Mouse (Mus musculus) hindbrain, embryonic 15.5 days (tissue): ENCODE measurements at regions not wholly inside any gene's neighbourhood (a gene's known extent, or its start where the extent isn't known, plus 50 kb on each side); places are given as distances from the start of the nearest gene placed in this dataset.
"Not testable (repeated sequence)": the region's sequence is repeated elsewhere in the genome, so short reads cannot be mapped to it uniquely, and the experiment has no call there.

Experiments used
- ATAC-seq: fragments of 200-750 bp; cut with Nextera tagmentation; 2 replicates; pipeline ENCODE4 v1.8.0; 2017; ENCODE audit warnings: low read depth, moderate number of reproducible peaks, moderate TSS enrichment; ENCODE audit not compliant: low FRiP score
- H3K27ac ChIP-seq: fragments of 300-500 bp; sonication (generic); replicated peaks from 2 replicates; pipeline ENCODE4 v1.5.1; 2015; ENCODE audit warnings: mild to moderate bottlenecking, inconsistent platforms
- H3K27me3 ChIP-seq: fragments of 300-500 bp; sonication (generic); 2 replicates; pipeline ENCODE4 v1.6.1; 2015; ENCODE audit warnings: control low read depth, inconsistent platforms
- H3K36me3 ChIP-seq: fragments of 300-500 bp; sonication (generic); 2 replicates; pipeline ENCODE4 v1.6.1; 2015; ENCODE audit warnings: control low read depth, inconsistent platforms
- H3K4me1 ChIP-seq: fragments of 300-500 bp; sonication (generic); replicated peaks from 2 replicates; pipeline ENCODE4 v1.6.1; 2015; ENCODE audit warnings: control low read depth, inconsistent platforms
- H3K4me2 ChIP-seq: fragments of 300-500 bp; sonication (generic); 2 replicates; pipeline ENCODE4 v1.6.1; 2015; ENCODE audit warnings: moderate library complexity, mild to moderate bottlenecking, inconsistent platforms
- H3K4me3 ChIP-seq: fragments of 300-500 bp; sonication (generic); 2 replicates; pipeline ENCODE4 v1.5.1; 2015; ENCODE audit warnings: mild to moderate bottlenecking, inconsistent platforms
- H3K9ac ChIP-seq: fragments of 300-500 bp; sonication (generic); 2 replicates; pipeline ENCODE4 v1.6.1; 2015; ENCODE audit warnings: inconsistent platforms
- H3K9me3 ChIP-seq: fragments of 300-500 bp; sonication (generic); 2 replicates; pipeline ENCODE4 v1.6.1; 2016; ENCODE audit warnings: control low read depth, inconsistent platforms
- WGBS: fragments of 180-500 bp; shearing (Covaris S2); methylation state at CpG from one replicate; pipeline ENCODE4 v1.1.7; 2015; 5-methylcytosine and 5-hydroxymethylcytosine counted together

DNA sequence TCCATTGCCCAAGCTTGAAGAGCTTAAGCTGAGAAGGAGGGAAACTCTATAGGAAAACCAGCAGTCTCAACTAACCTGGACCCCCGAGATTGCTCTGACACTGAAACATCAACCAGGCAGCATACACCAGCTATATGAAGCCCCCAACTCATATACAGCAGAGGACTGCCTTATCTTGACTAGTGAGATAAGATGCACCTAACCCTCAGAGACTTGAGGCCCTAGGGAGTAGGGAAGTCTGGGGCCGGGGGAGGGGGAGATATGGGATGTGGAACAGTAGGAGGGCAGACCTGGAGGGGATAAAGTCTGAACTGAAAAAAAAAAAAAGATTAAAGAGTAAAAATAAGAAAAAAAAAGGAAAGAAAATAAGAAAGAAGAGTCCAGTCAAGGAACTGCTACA, 540.5 kb upstream of the Pkdcc start:
- H3K9me3 ChIP-seq, result no peaks in the 10 kb centered on the region
- no peak for ATAC-seq

DNA sequence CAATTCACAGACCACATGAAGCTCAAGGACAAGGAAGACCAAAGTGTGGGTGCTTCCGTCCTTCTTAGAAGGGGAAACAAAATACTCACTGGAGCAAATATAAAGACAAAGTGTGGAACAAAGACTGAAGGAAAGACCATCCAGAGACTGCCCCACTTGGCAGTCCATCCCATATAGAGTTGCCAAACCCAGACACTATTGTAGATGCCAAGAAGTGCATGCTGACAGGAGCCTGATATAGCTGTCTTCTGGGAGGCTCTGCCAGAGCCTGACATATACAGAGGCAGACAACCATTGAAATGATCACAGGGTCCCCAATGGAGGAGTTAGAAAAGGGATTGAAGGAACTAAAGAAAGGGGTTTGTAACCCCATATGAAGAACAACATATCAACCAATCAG, 548.5 kb upstream of the Pkdcc start:
- H3K36me3 ChIP-seq, ATAC-seq, H3K4me3 ChIP-seq, H3K9me3 ChIP-seq, H3K27me3 ChIP-seq, H3K9ac ChIP-seq, H3K4me1 ChIP-seq, H3K27ac ChIP-seq, H3K4me2 ChIP-seq: not testable (repeated sequence)
- 69% methylated on average over 1 of the region's 1 CpGs for WGBS

More for the DNA sequence above, 540.5 kb upstream of the Pkdcc start:
- Histone ChIP-seq H3K36me3 (no peaks in the 10 kb centered on the region), H3K9ac (no peak overlapping the region), H3K4me2 (no peak overlapping the region), H3K4me1 (no peaks in the 10 kb centered on the region), H3K27me3 (no peaks in the 10 kb centered on the region), H3K4me3 (no peak overlapping the region), H3K27ac (no peak overlapping the region)
- 93% methylated on average over 2 of the region's 2 CpGs for WGBS

DNA sequence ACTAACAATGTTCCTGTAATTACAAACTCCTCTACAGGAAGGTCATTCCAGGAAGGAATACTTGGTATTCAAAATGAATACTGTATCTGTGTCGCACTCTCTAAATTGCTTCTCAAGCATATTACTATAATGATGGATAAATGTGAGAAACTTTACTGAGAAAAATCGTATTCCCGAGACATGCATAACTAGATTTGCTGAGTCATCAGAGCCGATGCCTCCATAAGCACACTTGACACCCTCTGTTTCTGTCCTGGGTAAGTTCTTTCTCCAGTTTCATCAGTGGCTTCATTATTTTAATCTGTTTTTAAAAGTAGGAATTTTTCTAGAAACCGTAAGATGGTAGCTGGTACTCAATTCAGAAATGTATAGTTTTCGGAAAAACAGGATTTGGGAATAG, 550.7 kb upstream of the Pkdcc start:
- Histone ChIP-seq H3K27ac (no peak overlapping the region), H3K4me3 (no peak overlapping the region), H3K4me1 (no peaks in the 10 kb centered on the region), H3K27me3 (no peaks in the 10 kb centered on the region), H3K9ac (no peak overlapping the region), H3K36me3 (no peaks in the 10 kb centered on the region), H3K4me2 (no peak overlapping the region), H3K9me3 (no peaks in the 10 kb centered on the region)
- 90% methylated on average over 6 of the region's 6 CpGs for WGBS
- ATAC-seq, result no peak

DNA sequence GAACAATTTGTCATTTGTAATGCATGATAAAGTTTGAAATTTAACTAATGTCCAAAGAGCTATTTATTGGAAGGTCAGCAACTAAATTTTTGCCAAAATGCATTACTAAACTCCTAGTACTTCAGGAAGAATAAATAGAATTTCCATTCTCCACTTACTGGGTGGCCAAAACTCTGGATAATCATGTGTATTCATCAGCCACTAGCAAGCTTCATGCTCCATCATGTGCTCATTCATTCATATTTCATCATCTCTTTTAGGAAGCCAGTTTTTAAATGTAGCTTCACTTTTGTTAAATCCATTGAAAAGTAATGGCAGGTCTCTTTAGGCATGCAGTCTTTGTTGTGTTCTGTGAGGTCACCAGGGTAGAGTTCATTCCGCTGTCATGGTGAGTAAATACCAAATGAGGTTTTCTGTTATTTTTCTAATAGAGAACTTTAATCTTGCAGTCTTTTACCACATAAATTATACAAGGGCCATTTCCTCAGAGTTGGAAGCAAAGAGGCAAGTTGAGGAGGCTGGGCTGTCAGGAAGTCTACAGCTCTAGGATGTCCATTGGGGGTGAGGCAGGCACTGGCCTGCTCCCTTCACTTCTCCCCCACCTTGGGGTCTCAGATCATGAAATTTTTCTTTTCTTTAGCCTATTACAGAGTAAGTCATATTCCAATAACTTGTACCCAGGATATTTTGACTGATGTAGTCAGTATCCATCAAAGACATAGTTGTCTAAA, 578.5 kb upstream of the Pkdcc start:
- ATAC-seq, result no peak
- H3K4me2 ChIP-seq, result no peak overlapping the region
- no peaks in the 10 kb centered on the region for H3K27me3 ChIP-seq
- H3K27ac ChIP-seq, result no peak overlapping the region
- H3K4me3 ChIP-seq, result no peak overlapping the region
- WGBS, result 94% methylated on average over 1 of the region's 1 CpGs
- H3K4me1 ChIP-seq, result no peaks in the 10 kb centered on the region
- H3K36me3 ChIP-seq, result no peaks in the 10 kb centered on the region
- no peak overlapping the region for H3K9ac ChIP-seq
- H3K9me3 ChIP-seq, result no peaks in the 10 kb centered on the region

DNA sequence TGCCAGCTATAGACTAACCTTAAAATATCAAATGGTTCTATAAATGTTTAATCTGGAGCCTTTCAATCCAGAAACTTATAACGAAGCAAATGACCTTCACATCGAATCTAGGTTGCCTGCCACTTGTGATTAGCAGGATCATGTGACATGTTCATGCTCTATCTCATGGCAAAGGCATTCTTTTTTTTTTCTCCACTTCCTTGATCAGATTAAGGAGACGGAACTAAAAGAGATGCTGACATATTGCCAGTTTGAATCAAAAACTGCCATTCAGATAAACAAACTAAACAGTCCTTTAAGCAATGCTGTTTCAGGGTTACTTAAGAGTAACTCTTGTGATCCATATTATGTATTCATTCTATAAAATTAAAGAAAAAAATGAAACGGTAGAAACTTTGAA, 579.2 kb upstream of the Pkdcc start:
- Histone ChIP-seq H3K27ac (no peak overlapping the region), H3K4me2 (no peak overlapping the region), H3K36me3 (no peaks in the 10 kb centered on the region), H3K4me1 (no peaks in the 10 kb centered on the region), H3K9me3 (no peaks in the 10 kb centered on the region), H3K27me3 (no peaks in the 10 kb centered on the region), H3K9ac (no peak overlapping the region), H3K4me3 (no peak overlapping the region)
- ATAC-seq, result no peak
- WGBS, result 78% methylated on average over 4 of the region's 4 CpGs

DNA sequence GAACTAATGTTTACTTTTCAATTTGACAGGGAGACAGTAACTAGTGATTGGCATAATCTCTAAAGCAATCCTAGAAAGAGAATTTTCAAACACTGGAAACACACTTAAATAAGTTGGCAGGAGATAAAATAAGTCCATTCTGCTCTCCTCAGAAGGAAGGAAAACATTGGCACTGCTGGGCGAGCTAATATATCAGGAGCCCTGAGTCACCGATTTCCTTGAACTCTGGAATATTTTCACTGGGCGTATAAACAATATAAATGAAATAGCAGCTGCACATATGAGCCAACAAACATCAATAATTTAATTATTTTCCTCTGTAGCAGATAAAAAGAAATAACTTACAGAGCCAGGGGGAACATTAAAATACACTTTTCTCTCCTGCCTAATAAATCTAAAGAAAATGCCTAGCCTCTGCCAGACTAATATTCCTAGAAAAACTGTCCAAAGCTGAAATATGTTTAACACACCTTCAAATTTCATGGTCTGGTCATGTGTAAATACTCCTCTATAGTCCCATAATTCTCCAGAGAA, 608.4 kb upstream of the Pkdcc start:
- H3K4me2 ChIP-seq, result no peak overlapping the region
- no peaks in the 10 kb centered on the region for H3K9me3 ChIP-seq
- H3K4me3 ChIP-seq, result no peak overlapping the region
- no peak for ATAC-seq
- H3K36me3 ChIP-seq, result no peaks in the 10 kb centered on the region
- H3K4me1 ChIP-seq, result no peaks in the 10 kb centered on the region
- H3K9ac ChIP-seq, result no peak overlapping the region
- WGBS, result 71% methylated on average over 3 of the region's 3 CpGs
- H3K27ac ChIP-seq, result no peak overlapping the region
- H3K27me3 ChIP-seq, result no peaks in the 10 kb centered on the region

DNA sequence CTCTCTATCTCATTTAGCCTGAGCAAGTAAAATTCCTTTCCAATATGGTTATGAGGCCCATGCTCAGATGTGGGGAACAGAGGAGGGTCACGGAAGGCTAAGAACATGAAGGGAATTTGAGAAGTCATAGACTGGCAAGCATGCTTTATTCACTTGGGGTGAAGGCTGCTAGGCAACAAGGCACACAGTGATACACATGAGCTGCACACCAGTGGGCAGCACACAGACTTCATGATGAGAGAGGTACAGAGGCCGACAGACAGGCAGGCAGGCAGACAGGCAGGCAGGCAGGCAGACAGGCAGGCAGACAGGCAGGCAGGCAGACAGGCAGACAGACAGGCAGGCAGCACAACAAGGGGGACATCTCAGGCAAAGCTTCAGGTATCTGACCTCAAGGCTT, 631.3 kb upstream of the Pkdcc start:
- Histone ChIP-seq H3K9ac (no peak overlapping the region), H3K27me3 (no peaks in the 10 kb centered on the region), H3K4me3 (no peak overlapping the region), H3K4me2 (no peak overlapping the region), H3K27ac (no peak overlapping the region), H3K36me3 (no peaks in the 10 kb centered on the region), H3K4me1 (no peaks in the 10 kb centered on the region), H3K9me3 (no peaks in the 10 kb centered on the region)
- WGBS, result 34% methylated on average over 2 of the region's 2 CpGs
- no peak for ATAC-seq

DNA sequence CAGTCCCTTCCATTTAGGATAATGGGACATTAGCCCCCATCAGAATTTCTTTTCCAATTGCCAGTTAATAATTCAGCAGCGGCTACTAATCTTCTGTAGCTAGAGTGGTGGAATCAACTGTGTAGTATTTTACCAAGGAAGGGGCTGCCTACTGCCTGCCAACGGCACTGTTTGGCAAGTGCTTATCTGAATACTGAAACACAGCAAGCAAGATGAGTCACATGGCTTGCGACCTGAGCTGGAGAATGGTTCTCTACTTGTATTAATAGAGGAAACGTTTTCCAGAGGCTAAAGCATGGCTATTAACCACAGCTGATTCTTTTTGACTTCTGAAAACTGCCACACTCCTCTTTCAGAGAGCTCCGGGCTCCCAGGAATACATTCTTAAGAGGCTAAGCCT, 681.6 kb upstream of the Pkdcc start:
- no peak for ATAC-seq
- no peak overlapping the region for H3K9ac ChIP-seq
- H3K27ac ChIP-seq, result no peak overlapping the region
- no peaks in the 10 kb centered on the region for H3K27me3 ChIP-seq
- no peak overlapping the region for H3K4me3 ChIP-seq
- 84% methylated on average over 5 of the region's 5 CpGs for WGBS
- no peaks in the 10 kb centered on the region for H3K4me1 ChIP-seq
- no peak overlapping the region for H3K4me2 ChIP-seq
- H3K9me3 ChIP-seq, result no peaks in the 10 kb centered on the region
- no peaks in the 10 kb centered on the region for H3K36me3 ChIP-seq

DNA sequence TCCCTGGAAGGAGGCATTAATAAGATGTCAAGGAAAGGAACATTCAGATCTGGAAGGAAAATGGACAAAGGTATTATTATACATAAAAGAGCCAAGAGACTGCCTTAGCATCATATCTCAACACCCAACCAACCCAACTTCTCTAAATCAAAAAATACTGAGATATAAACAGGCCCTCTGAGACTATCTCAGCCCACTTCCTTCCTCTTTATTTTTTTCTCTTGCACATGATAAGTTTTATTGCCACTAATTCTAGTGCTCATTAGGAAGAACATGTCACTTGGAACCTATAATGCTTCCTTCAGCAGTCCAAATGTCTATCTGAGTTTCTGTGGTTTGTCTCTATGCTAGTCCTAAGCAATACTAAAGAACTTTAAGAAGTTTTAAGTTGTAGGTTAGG, 697.0 kb upstream of the Pkdcc start:
- Histone ChIP-seq H3K4me3 (no peak overlapping the region), H3K9ac (no peak overlapping the region), H3K9me3 (no peaks in the 10 kb centered on the region), H3K4me2 (no peak overlapping the region), H3K4me1 (no peaks in the 10 kb centered on the region), H3K36me3 (no peaks in the 10 kb centered on the region), H3K27me3 (no peaks in the 10 kb centered on the region), H3K27ac (no peak overlapping the region)
- ATAC-seq, result no peak

DNA sequence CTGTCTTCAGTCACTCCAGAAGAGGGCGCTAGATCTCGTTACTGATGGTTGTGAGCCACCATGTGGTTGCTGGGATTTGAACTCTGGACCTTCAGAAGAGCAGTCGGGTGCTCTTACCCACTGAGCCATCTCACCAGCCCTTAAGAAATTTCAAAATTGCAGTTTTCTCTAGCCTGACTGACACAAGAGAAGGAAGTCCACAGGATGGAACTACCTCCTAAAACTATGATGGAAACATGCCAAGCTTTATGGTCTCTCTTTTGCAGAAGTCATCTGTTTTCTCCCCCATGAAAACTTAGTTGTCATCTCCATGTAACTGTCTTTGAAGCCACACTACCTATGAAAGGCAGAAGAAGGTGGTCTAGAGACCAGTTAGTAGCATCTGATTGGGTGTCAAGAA, 698.2 kb upstream of the Pkdcc start:
- Histone ChIP-seq H3K4me1 (no peaks in the 10 kb centered on the region), H3K9me3 (no peaks in the 10 kb centered on the region), H3K4me3 (no peak overlapping the region), H3K27ac (no peak overlapping the region), H3K9ac (no peak overlapping the region), H3K4me2 (no peak overlapping the region), H3K27me3 (no peaks in the 10 kb centered on the region), H3K36me3 (no peaks in the 10 kb centered on the region)
- ATAC-seq, result no peak
- 74% methylated on average over 3 of the region's 3 CpGs for WGBS

DNA sequence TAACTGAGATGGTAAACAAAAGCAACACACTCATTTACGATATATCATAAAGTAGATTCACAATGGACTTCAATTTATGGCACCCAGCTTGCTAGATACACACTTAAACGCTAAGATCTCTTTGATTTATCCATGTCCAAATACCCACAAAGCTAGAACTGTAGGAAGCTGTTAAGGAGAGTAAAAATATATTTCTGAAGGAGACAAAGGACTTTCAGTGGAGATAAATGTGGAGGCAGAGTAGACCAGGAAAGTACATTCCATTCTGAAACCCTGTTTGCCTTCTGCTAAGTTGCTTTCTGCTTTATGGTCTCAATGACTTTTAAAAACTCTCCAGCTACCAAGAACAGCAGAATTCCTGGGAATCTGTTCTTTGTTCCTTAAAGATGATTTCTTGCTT, 701.3 kb upstream of the Pkdcc start:
- Histone ChIP-seq H3K4me3 (no peak overlapping the region), H3K36me3 (no peaks in the 10 kb centered on the region), H3K27ac (no peak overlapping the region), H3K4me1 (no peaks in the 10 kb centered on the region), H3K27me3 (no peaks in the 10 kb centered on the region), H3K9me3 (no peaks in the 10 kb centered on the region), H3K9ac (no peak overlapping the region), H3K4me2 (no peak overlapping the region)
- no peak for ATAC-seq
- WGBS, result 77% methylated on average over 2 of the region's 2 CpGs

DNA sequence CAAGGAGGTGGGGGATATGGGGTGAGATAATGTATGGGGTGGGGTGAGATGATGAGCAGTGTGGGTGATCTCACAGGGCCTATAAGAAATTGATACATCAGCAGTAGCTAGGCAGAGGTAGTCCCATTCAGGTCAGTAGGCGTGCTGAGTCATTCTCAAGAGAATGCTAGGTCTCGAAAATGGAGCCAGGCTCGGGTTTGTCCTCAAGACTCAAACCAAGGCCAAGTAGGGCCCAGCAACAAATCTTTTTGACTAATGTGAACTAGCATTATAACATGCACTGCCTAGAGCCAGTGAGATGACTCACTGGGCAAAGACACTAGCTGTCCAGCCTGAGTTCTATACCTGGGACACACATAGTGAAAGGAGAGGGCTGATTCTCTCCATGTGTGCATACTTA, 710.8 kb upstream of the Pkdcc start:
- no peaks in the 10 kb centered on the region for H3K27me3 ChIP-seq
- no peak overlapping the region for H3K4me2 ChIP-seq
- ATAC-seq, result no peak
- H3K9ac ChIP-seq, result no peak overlapping the region
- H3K4me1 ChIP-seq, result no peaks in the 10 kb centered on the region
- 85% methylated on average over 3 of the region's 3 CpGs for WGBS
- H3K27ac ChIP-seq, result no peak overlapping the region
- no peaks in the 10 kb centered on the region for H3K9me3 ChIP-seq
- H3K36me3 ChIP-seq, result no peaks in the 10 kb centered on the region
- no peak overlapping the region for H3K4me3 ChIP-seq

DNA sequence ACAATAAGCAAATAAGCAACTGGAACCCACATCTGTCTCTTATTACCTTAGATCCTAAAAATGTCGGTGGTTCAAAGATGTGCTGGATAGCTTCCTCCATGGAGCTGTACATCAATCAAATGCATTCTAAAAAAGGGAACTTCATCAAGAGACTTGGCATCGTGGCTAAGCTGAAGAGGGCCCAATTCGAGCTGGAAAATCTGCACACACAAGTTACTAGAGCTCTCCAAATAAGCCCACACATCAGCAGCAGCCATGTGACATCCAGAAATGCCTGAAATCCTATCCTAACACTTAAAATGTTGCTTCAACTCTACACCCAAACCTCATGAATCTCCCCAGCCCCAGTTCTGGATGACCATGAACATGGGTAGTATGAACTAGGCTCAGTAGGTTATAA, 729.5 kb upstream of the Pkdcc start:
- no peaks in the 10 kb centered on the region for H3K9me3 ChIP-seq

More for the DNA sequence above, 729.5 kb upstream of the Pkdcc start:
- Histone ChIP-seq H3K4me3 (no peak overlapping the region), H3K36me3 (no peaks in the 10 kb centered on the region), H3K27me3 (no peaks in the 10 kb centered on the region), H3K4me2 (no peak overlapping the region), H3K4me1 (no peaks in the 10 kb centered on the region), H3K9ac (no peak overlapping the region), H3K27ac (no peak overlapping the region)
- WGBS, result 75% methylated on average over 3 of the region's 3 CpGs
- ATAC-seq, result no peak
